Comparison of ENCODE assay signal across 8 mouse cellular contexts in the genomic region with DNA sequence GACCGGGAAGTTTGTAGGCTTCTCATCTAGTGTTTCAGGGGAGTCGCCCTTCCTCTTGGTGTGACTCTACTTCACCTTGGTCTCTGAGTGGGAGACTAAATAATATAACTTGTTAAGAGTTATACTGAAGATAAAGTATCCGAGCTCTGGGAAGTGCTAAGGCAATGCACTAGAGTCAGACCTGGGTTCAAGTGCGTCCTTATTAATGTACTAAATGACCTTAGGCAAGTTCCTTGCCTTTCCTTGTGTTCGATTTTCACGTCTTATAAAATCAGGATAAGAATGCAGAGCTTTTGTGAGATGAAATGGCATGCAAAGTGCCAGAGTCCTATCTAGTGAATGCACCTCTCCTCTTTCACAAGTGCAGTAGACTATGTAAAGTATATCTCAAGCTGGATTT. TPM values are rescaled to one million over a fixed set of nuclear protein-coding genes. Genes with fewer than 3 reads are reported as not detected.
DNase-seq lines count a peak whose midpoint lies in the region; ATAC-seq lines count a peak whose summit lies in the region.

No protein-coding gene starts in this region.

- no peaks in the 10 kb centered on the region for H3K36me3 ChIP-seq in heart, embryonic 15.5 days
- H3K36me3 ChIP-seq in embryonic facial prominence, embryonic 11.5 days (replicated peaks; ENCODE audit: control insufficient read depth, insufficient read depth, low read depth, low read length): no peaks in the 10 kb centered on the region
- H3K36me3 ChIP-seq in hindbrain, embryonic 15.5 days: no peaks in the 10 kb centered on the region
- H3K36me3 ChIP-seq in midbrain, embryonic 13.5 days: no peaks in the 10 kb centered on the region

- no peaks in the 10 kb centered on the region for H3K27me3 ChIP-seq in heart, embryonic 15.5 days
- H3K27me3 ChIP-seq in embryonic facial prominence, embryonic 11.5 days (ENCODE audit: control insufficient read depth, insufficient read depth, low read length): no peaks in the 10 kb centered on the region
- H3K27me3 ChIP-seq in hindbrain, embryonic 15.5 days: no peaks in the 10 kb centered on the region
- H3K27me3 ChIP-seq in midbrain, embryonic 13.5 days: no peaks in the 10 kb centered on the region

- peaks cover 33% of the 10 kb centered on the region for H3K4me1 ChIP-seq in heart, embryonic 15.5 days (replicated peaks)
- H3K4me1 ChIP-seq in embryonic facial prominence, embryonic 11.5 days (ENCODE audit: control insufficient read depth, insufficient read depth, low read length): no peaks in the 10 kb centered on the region
- peaks cover 44% of the 10 kb centered on the region for H3K4me1 ChIP-seq in hindbrain, embryonic 15.5 days (replicated peaks)
- H3K4me1 ChIP-seq in midbrain, embryonic 13.5 days (replicated peaks): peaks cover 40% of the 10 kb centered on the region

- H3K4me3 ChIP-seq in heart, embryonic 15.5 days: peak overlapping the region; percentile 44
- H3K4me3 ChIP-seq in embryonic facial prominence, embryonic 11.5 days (ENCODE audit: low read depth, low read length): no peak overlapping the region; the same call in 1 of the 2 replicates
- H3K4me3 ChIP-seq in hindbrain, embryonic 15.5 days: peak overlapping the region; percentile 77
- H3K4me3 ChIP-seq in midbrain, embryonic 13.5 days (replicated peaks): peak overlapping the region; percentile 86

- 52% methylated on average over 6 of the region's 6 CpGs for WGBS in heart, embryonic 15.5 days
- WGBS in embryonic facial prominence, embryonic 11.5 days: 82% methylated on average over 6 of the region's 6 CpGs
- 77% methylated on average over 6 of the region's 6 CpGs for WGBS in hindbrain, embryonic 15.5 days
- 75% methylated on average over 6 of the region's 6 CpGs for WGBS in midbrain, embryonic 13.5 days

- peak overlapping the region; percentile 75 for H3K4me2 ChIP-seq in heart, embryonic 15.5 days
- H3K4me2 ChIP-seq in embryonic facial prominence, embryonic 11.5 days (ENCODE audit: low read depth, low read length): peak overlapping the region; percentile 24; the same call in 1 of the 2 replicates
- peak overlapping the region; percentile 81 for H3K4me2 ChIP-seq in hindbrain, embryonic 15.5 days
- peak overlapping the region; percentile 73 for H3K4me2 ChIP-seq in midbrain, embryonic 13.5 days (replicated peaks)

- no peaks in the 10 kb centered on the region; the same call in 1 of the 2 replicates for H3K9me3 ChIP-seq in heart, embryonic 15.5 days (replicated peaks)
- no peaks in the 10 kb centered on the region for H3K9me3 ChIP-seq in embryonic facial prominence, embryonic 11.5 days (replicated peaks; ENCODE audit: control insufficient read depth, low read length)
- H3K9me3 ChIP-seq in hindbrain, embryonic 15.5 days: no peaks in the 10 kb centered on the region
- no peaks in the 10 kb centered on the region for H3K9me3 ChIP-seq in midbrain, embryonic 13.5 days

- no peak overlapping the region; the same call in 1 of the 2 replicates for H3K9ac ChIP-seq in heart, embryonic 15.5 days
- H3K9ac ChIP-seq in embryonic facial prominence, embryonic 11.5 days (replicated peaks; ENCODE audit: low read length): peak overlapping the region; percentile 3; the same call in 1 of the 2 replicates
- peak overlapping the region; percentile 32 for H3K9ac ChIP-seq in hindbrain, embryonic 15.5 days
- peak overlapping the region; percentile 48 for H3K9ac ChIP-seq in midbrain, embryonic 13.5 days (replicated peaks)

- no peak for DNase-seq in heart, adult 8-10 months (ENCODE audit: low spot score)
- no peak for DNase-seq in embryonic facial prominence, embryonic 11.5 days (ENCODE audit: low spot score)
- DNase-seq in frontal cortex, postnatal 36 days (ENCODE audit: low spot score in 2 of 2): no peak

- no peak for ATAC-seq in heart, embryonic 15.5 days (replicated peaks; ENCODE audit: insufficient number of reproducible peaks, insufficient read depth, low FRiP score, low read depth)
- ATAC-seq in embryonic facial prominence, embryonic 11.5 days (replicated peaks; ENCODE audit: insufficient number of reproducible peaks, low FRiP score, low TSS enrichment, low read depth): no peak
- no peak for ATAC-seq in hindbrain, embryonic 15.5 days (ENCODE audit: low FRiP score, low read depth)
- no peak for ATAC-seq in midbrain, embryonic 13.5 days
- ATAC-seq in erythroid progenitor cell, adult 5-6 weeks (replicated peaks; ENCODE audit: low FRiP score, poor library complexity, severe bottlenecking): no peak
- ATAC-seq in frontal cortex, adult (ENCODE audit: low TSS enrichment): no peak

- no peak overlapping the region for H3K27ac ChIP-seq in heart, embryonic 15.5 days
- no peak overlapping the region for H3K27ac ChIP-seq in embryonic facial prominence, embryonic 11.5 days (replicated peaks; ENCODE audit: low read depth, low read length)
- no peak overlapping the region for H3K27ac ChIP-seq in hindbrain, embryonic 15.5 days (replicated peaks)
- no peak overlapping the region for H3K27ac ChIP-seq in midbrain, embryonic 13.5 days

RNA-seq across cellular contexts. Expression of a gene that starts 2.8 kb away (rescaled TPM):
- polyA plus RNA-seq in heart, embryonic 15.5 days (2015; fragmentation: Nextera tagmentation; extraction: Ambion mirVana): 36.7 and 40.2 TPM in 2 replicates
- total RNA-seq in heart, adult 8-10 months (2022): 100 to 1,000 TPM in 2 of 4 experiments, 10 to 100 TPM in 2; 87.8 to 136 (median 109) TPM
- polyA plus RNA-seq in embryonic facial prominence, embryonic 11.5 days (2014; fragmentation: Nextera tagmentation; extraction: Ambion mirVana): 33.4 and 35.5 TPM in 2 replicates
- 33.6 and 37.4 TPM in 2 replicates for polyA plus RNA-seq in hindbrain, embryonic 15.5 days (2015; fragmentation: Nextera tagmentation; extraction: Ambion mirVana)
- polyA plus RNA-seq in midbrain, embryonic 13.5 days (2015; fragmentation: Nextera tagmentation; extraction: Ambion mirVana): 28.6 and 28.9 TPM in 2 replicates
- total RNA-seq in erythroid progenitor cell, adult 5-6 weeks (2015; ENCODE audit: low replicate concordance): 64.5 and 88.9 TPM in 2 replicates
- 56.7 and 62.6 TPM in 2 replicates for total RNA-seq in erythroid progenitor cell, adult 5-6 weeks (2017; ENCODE audit: low replicate concordance)

RNA-seq across cellular contexts. Expression of a gene that starts 2.9 kb away (rescaled TPM):
- polyA plus RNA-seq in heart, embryonic 15.5 days (2015; fragmentation: Nextera tagmentation; extraction: Ambion mirVana): 20.0 and 20.4 TPM in 2 replicates
- 1 to 10 TPM; 2.1 to 4.3 (median 3.0) TPM for total RNA-seq in heart, adult 8-10 months (2022)
- polyA plus RNA-seq in embryonic facial prominence, embryonic 11.5 days (2014; fragmentation: Nextera tagmentation; extraction: Ambion mirVana): 24.2 and 24.9 TPM in 2 replicates
- 14.7 and 14.9 TPM in 2 replicates for polyA plus RNA-seq in hindbrain, embryonic 15.5 days (2015; fragmentation: Nextera tagmentation; extraction: Ambion mirVana)
- 16.5 and 21.5 TPM in 2 replicates for polyA plus RNA-seq in midbrain, embryonic 13.5 days (2015; fragmentation: Nextera tagmentation; extraction: Ambion mirVana)
- 46.9 and 72.1 TPM in 2 replicates for total RNA-seq in erythroid progenitor cell, adult 5-6 weeks (2015; ENCODE audit: low replicate concordance)
- 29.8 and 46.5 TPM in 2 replicates for total RNA-seq in erythroid progenitor cell, adult 5-6 weeks (2017; ENCODE audit: low replicate concordance)

Comparison
In these comparisons a context has a peak if more than half of its experiments do, and no peak if none do; other contexts are left out.
1. H3K4me2 ChIP-seq: peak in every context shown above with its lines; median percentile 81 in hindbrain, embryonic 15.5 days; 75 in heart, embryonic 15.5 days; 73 in midbrain, embryonic 13.5 days; 24 in embryonic facial prominence, embryonic 11.5 days.